Mouse (Mus musculus) CD4-positive, CD25-positive, alpha-beta regulatory T cell, adult 2 months (primary cell): ENCODE results near the gene Ly6c1.
A peak's percentile ranks its signal among the peaks of the same experiment; 100 is the strongest.
"Not testable (repeated sequence)": the region's sequence is repeated elsewhere in the genome, so short reads cannot be mapped to it uniquely, and the experiment has no call there.

Experiments used
- DNase-seq: peaks from one replicate; pipeline ENCODE4 v3.0.0-alpha.2; 2012; ENCODE audit warnings: low read depth, low spot score

The Ly6c1 gene

GRCm38 (mm10) chr15:75048642-75049261 lies at the start of gene Ly6c1:
Gene Ly6c1 (minus strand): TSS chr15:75048830.
- not testable (repeated sequence) for DNase-seq

- DNase-seq: peak; percentile 27
Measured at GRCm38 (mm10) chr15:75088041-75088440, 39.4 kb upstream of the Ly6c1 start.

DNA sequence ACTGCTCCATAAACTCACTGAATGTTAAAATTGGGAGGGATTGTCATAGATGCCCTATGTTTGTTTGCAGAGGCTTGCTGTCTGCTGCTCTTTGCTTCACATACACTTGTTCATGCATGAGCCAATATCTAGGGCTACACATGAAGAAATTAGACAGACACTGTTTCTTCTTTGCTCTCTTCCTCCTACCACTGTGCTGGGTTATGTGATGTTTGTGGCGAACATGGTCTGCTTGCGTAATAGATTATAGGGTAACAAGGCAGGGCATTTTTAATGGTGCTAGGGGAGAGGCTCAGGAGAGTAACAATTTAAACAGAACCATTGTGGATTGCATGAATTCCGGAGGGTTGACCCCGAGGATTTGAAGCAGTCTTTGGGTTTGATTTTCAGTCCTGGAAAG lies 21.3 kb upstream of the Ly6c1 start:
- no peak for DNase-seq

GRCm38 (mm10) chr15:75062030-75062574 lies 13.5 kb upstream of the Ly6c1 start:
- peak; percentile 84 for DNase-seq

GRCm38 (mm10) chr15:75060505-75060904 lies 11.9 kb upstream of the Ly6c1 start:
- DNase-seq: peak; percentile 84

DNA sequence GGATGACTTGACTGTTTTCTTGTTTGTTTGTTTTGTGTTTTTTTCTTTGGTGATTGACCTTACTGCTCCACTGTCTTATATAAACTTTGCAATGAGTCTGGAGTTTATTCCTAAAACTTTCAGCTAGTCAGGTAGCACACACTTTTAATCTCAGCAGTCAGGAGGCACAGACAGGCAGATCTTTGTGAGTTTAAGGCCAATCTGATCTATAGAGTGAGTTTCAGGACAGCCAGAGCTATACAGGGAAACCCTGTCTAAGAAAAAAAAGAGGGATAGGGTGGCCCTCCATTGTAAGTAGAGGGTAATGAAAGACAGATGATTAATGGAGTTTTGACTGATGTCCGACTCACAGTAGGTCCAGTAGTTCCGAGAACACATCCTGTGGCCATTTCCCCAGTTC lies 7.4 kb upstream of the Ly6c1 start:
- DNase-seq: no peak

DNA sequence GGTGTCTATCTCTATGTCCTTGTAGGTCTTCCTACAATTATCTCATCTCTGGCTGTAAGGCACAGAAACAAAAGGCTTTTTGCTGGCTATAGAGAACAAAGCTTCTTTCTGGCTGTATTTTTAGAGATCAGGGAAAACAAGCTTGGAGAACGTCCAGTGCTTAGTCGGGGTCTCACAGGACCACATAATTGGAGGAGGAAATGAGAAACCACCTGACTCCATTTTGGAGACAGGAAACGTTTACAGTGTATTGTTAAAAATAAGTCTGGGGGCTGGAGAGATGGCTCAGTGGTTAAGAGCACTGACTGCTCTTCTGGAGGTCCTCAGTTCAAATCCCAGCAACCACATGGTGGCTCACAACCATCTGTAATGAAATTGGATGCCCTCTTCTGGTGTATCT lies 6.8 kb upstream of the Ly6c1 start:
- DNase-seq: not testable (repeated sequence)

GRCm38 (mm10) chr15:75052414-75052813 lies 3.8 kb upstream of the Ly6c1 start:
- DNase-seq: peak; percentile 71

DNA sequence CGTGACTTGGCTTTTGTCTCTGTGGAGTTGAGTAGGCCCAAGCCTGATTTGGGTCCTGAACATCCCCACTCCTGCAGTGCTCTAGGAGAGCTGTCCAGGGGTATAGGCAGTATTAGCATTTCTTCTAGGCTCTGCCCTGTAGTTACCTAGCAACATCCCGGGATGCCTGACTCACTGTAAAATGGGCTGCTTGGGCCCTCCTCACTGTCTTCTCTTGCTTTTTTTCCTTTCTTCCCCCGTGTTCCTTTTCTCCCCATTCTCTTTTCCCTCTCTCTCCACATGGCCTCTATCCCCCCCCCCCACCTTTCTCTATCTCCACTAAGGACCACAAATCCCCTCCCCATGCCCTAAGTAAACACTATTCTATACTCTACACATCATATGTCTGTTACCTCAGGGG lies 2.5 kb upstream of the Ly6c1 start:
- not testable (repeated sequence) for DNase-seq

DNA sequence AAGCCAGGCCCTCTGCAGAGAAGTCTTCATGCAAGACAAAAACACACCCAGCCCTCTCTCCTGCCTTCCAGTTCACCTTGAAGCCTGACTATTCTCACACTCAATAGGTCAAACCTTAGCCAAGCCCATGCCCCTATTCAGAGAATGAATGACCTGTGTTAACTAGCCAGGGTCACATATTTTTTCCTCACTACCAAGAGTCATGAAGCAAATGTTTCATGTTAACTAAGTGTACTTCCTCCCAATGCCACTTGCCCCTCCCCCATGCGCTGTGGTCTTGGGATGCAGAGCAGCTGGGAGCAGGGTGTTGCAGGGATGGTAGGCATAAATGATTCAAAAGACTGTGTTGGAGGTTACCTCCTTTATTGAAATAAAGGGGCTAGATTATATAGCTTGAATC lies 2.0 kb upstream of the Ly6c1 start:
- DNase-seq: not testable (repeated sequence)

DNA sequence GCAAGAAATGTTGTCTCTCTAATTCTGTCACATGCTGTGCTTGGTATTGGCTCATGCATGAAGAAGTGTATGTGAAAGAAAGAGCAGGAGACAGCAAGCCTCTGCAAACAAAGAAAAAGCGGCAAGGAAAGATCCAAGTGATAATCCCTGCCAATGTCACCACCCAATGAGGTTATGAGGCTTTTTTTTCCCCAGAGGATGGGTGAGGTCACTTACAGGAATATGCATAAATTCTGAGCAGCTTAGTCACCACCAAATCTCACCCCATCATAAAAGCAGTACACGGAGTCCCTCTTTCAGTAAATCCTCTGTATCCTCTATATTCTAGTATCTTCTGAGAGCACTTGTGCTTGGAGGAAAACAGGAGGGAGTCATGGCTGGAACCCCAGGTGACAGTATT lies 1.2 kb upstream of the Ly6c1 start:
- DNase-seq: not testable (repeated sequence)

DNA sequence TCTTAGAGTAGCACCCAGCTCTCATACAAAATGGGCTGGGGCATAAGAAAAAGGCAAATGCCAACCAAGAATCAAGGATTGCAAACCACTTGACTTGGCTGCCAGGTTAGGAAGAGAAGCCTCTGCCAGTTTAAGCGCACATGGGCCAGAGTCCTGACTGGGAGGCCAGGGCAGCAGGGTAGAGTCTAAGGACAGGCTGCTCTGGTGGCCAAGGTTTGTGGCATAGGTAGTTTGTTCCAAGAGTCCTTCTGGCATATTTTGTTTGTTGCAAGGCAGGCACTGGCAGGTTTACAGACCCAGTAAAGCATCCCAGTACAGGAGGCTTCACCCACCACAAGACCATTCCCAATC lies 685 bp downstream of the Ly6c1 start:
- DNase-seq: not testable (repeated sequence)

DNA sequence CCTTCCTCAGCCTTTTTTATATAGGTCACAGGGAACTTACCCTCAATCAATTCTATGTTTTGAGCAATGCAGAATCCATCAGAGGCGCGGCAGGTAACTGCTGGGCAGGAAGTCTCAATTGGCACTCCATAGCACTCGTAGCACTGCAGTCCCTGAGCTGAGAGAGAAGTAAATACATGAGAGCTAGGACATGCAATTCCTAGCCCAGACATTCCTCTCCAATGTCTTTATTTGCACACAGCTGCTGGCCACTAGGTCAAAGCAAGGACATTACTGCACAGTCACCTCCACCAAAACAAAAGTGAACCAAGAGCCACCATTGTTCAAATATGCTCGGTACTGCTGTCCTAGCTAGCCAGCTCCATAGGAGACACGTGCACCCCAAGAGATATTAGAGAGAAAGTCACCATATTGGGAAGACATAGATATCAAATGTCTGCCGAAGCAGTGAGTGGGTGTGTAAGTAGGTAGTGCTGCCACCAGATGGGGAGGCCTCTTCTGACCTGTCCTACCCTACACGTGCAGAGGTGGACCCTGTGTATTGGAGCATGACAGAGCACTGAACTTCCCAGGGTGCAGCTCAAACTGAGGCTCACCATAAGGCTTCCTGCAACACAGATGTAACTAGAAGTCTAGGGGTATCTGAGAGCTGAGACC lies 1.2 kb downstream of the Ly6c1 start:
- not testable (repeated sequence) for DNase-seq

- not testable (repeated sequence) for DNase-seq
Measured at GRCm38 (mm10) chr15:75045501-75045900, 3.1 kb downstream of the Ly6c1 start.

GRCm38 (mm10) chr15:75021020-75021759 lies 27.4 kb downstream of the Ly6c1 start:
- DNase-seq: not testable (repeated sequence)

DNA sequence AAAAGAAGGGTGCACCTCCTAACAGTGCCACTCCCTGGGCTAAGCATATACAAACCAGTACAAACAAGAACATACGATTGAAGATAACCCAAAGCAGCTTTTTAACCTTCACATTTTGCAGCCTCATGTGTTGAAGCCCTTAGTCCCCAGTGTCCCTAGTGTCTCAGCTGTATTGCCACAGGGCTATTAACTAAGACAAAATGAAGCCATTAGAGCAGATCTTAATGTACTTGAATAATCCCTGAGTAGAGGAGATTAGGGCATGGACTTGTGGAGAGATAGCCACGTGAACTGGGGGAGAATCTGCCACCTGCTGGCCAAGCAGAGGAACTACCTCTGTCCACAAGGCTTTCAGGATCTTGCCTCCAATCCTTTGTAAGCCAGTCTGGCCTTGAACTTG lies 29.2 kb downstream of the Ly6c1 start:
- DNase-seq: peak; percentile 56
